Mouse (Mus musculus): ENCODE results near the gene Imp4.

The Imp4 gene

GRCm38 (mm10) chr1:34462766-34463165, 23.1 kb downstream of the Imp4 start:
- DNase-seq, result peak; percentile 60

GRCm38 (mm10) chr1:34464310-34464817, 24.7 kb downstream of the Imp4 start:
- no peak for DNase-seq

- no peak for DNase-seq
Measured at GRCm38 (mm10) chr1:34465445-34465844, 25.8 kb downstream of the Imp4 start.

GRCm38 (mm10) chr1:34468051-34468450, 28.4 kb downstream of the Imp4 start:
- DNase-seq, result no peak

GRCm38 (mm10) chr1:34468500-34468899, 28.8 kb downstream of the Imp4 start:
- no peak for DNase-seq

- no peak for DNase-seq
Measured at GRCm38 (mm10) chr1:34469801-34470200, 30.1 kb downstream of the Imp4 start.

GRCm38 (mm10) chr1:34472427-34473300, 33.0 kb downstream of the Imp4 start:
- peak; percentile 27 for DNase-seq

- no peak for DNase-seq
Measured at GRCm38 (mm10) chr1:34478891-34479655, 39.4 kb downstream of the Imp4 start.

GRCm38 (mm10) chr1:34480801-34481200, 41.1 kb downstream of the Imp4 start:
- DNase-seq, result no peak

- DNase-seq, result no peak
Measured at GRCm38 (mm10) chr1:34481920-34482669, 42.4 kb downstream of the Imp4 start.

GRCm38 (mm10) chr1:34484470-34484869, 44.8 kb downstream of the Imp4 start:
- DNase-seq, result no peak

- DNase-seq, result peak; percentile 68
Measured at GRCm38 (mm10) chr1:34485461-34486188, 46.0 kb downstream of the Imp4 start.

- DNase-seq, result no peak
Measured at GRCm38 (mm10) chr1:34487383-34487782, 47.7 kb downstream of the Imp4 start.

- DNase-seq, result no peak
Measured at GRCm38 (mm10) chr1:34489852-34490541, 50.3 kb downstream of the Imp4 start.

GRCm38 (mm10) chr1:34491480-34491879, 51.8 kb downstream of the Imp4 start:
- DNase-seq, result no peak
